Mouse (Mus musculus) forebrain, postnatal 0 days (tissue): ENCODE data around the gene Esd. TPM values are rescaled to one million over a fixed set of nuclear protein-coding genes. Genes with fewer than 3 reads are reported as not detected.

Experiments used
- ATAC-seq: fragments of 200-750 bp; cut with Nextera tagmentation; 2 replicates; pipeline ENCODE4 v1.8.0; 2017; ENCODE audit warnings: mild to moderate bottlenecking, moderate library complexity
- DNase-seq: peaks from one replicate; pipeline ENCODE4 v3.0.0-alpha.2; 2015
- H3K27ac ChIP-seq: fragments of 300-500 bp; sonication (generic); 2 replicates; pipeline ENCODE4 v1.5.1; 2014; ENCODE audit warnings: low read depth, mild to moderate bottlenecking, antibody characterized with exemption, low read length, moderate library complexity, mixed read lengths
- H3K27me3 ChIP-seq: fragments of 300-500 bp; sonication (generic); 2 replicates; pipeline ENCODE4 v1.6.1; 2014; ENCODE audit warnings: mild to moderate bottlenecking, low read length, mixed read lengths; ENCODE audit not compliant: insufficient read depth
- H3K36me3 ChIP-seq: fragments of 300-500 bp; sonication (generic); 2 replicates; pipeline ENCODE4 v1.6.1; 2014; ENCODE audit warnings: mild to moderate bottlenecking, moderate library complexity; ENCODE audit not compliant: insufficient read depth
- H3K4me1 ChIP-seq: fragments of 300-500 bp; sonication (generic); 2 replicates; pipeline ENCODE4 v1.6.1; 2014; ENCODE audit warnings: antibody characterized with exemption; ENCODE audit not compliant: insufficient read depth
- H3K4me2 ChIP-seq: fragments of 300-500 bp; sonication (generic); 2 replicates; pipeline ENCODE4 v1.6.1; 2014; ENCODE audit warnings: low read depth, mild to moderate bottlenecking, moderate library complexity
- H3K4me3 ChIP-seq: fragments of 300-500 bp; sonication (generic); 2 replicates; pipeline ENCODE4 v1.5.1; 2014; ENCODE audit warnings: low read depth, low read length, mixed read lengths
- H3K9ac ChIP-seq: fragments of 300-500 bp; sonication (generic); 2 replicates; pipeline ENCODE4 v1.6.1; 2014; ENCODE audit warnings: mild to moderate bottlenecking
- H3K9me3 ChIP-seq: fragments of 300-500 bp; sonication (generic); 2 replicates; pipeline ENCODE4 v1.6.1; 2016; ENCODE audit warnings: low read length
- CTCF ChIP-seq: sonication (generic); IDR thresholded peaks from 2 replicates; pipeline ENCODE4 v1.5.1; 2016; ENCODE audit warnings: antibody characterized with exemption, control low read depth, low read depth
- WGBS: fragments of 180-500 bp; shearing (Covaris S2); extraction: QIAGEN DNeasy Blood & Tissue Kit; methylation state at CpG from one replicate; pipeline ENCODE4 v1.1.7; 2014; 5-methylcytosine and 5-hydroxymethylcytosine counted together
- polyA plus RNA-seq: library from polyadenylated mRNA; unstranded; fragments of >200 nt; fragmentation: Nextera tagmentation; extraction: Ambion mirVana; gene quantifications from 2 replicates; pipeline ENCODE4 v1.2.1, GENCODE M21; 2015
- total RNA-seq: library from RNA; depleted of rRNA; stranded (reverse); fragments of >200 nt; gene quantifications from 2 replicates; pipeline ENCODE4 v1.2.3, GENCODE M21; 2014

Esd gene
- total and polyA plus RNA-seq, 2 experiments from 2014 or later: 159 to 224 TPM

DNA sequence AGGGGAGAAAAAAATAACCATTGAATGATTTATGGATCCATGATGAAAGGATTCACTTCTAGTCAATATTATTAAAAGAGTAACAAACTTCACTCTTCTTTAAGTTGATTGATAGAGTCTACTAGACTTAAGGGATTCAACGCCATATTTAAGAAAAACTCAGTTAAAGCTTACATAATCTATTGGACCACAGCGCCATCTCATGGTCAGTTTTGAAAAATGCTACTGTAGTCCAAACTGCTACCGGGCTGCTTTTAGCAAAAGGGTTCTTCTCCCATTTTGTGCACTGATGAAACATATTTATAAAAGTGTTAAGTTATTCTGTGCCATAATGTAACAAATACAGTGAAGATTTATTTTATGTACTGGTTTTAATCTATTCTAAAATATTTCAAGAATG lies 23.0 kb upstream of the Esd start:
- Histone ChIP-seq H3K9me3 (no peaks in the 10 kb centered on the region), H3K36me3 (no peaks in the 10 kb centered on the region), H3K9ac (no peak overlapping the region), H3K4me1 (no peaks in the 10 kb centered on the region), H3K27me3 (no peaks in the 10 kb centered on the region), H3K27ac (no peak overlapping the region), H3K4me3 (no peak overlapping the region), H3K4me2 (no peak overlapping the region)
- DNase-seq (peak; percentile 82), ATAC-seq (peak; percentile 51; the same call in 1 of the 2 replicates)
- TF ChIP-seq CTCF: peak; percentile 68
- 18% methylated on average over 3 of the region's 3 CpGs for WGBS

DNA sequence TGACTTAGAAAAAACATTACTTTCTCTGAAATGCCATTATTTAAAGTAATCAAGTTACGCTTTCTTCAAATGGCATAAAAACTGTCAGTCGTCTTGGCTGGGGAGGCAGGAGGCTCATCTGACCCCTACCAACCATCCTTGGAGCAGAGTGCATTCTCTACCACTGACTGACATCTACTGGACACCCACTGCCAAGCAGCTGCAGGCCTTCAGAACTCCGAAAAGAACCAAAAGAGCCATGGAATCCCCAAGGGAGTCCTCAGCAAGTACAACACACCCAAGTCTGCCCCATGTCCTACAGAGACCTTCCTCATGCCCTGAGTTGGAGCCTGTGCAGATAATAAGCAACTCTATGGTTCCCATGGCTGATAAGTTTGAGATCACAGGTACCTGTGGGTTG lies 8.6 kb upstream of the Esd start:
- no peak for DNase-seq
- no peak overlapping the region for H3K4me3 ChIP-seq
- H3K9me3 ChIP-seq: no peaks in the 10 kb centered on the region
- H3K4me1 ChIP-seq: no peaks in the 10 kb centered on the region
- ATAC-seq: no peak
- TF ChIP-seq CTCF: no peak
- H3K27ac ChIP-seq: no peak overlapping the region
- H3K36me3 ChIP-seq: no peaks in the 10 kb centered on the region
- H3K9ac ChIP-seq: no peak overlapping the region
- no peaks in the 10 kb centered on the region for H3K27me3 ChIP-seq
- no peak overlapping the region for H3K4me2 ChIP-seq
- 73% methylated on average over 3 of the region's 3 CpGs for WGBS

DNA sequence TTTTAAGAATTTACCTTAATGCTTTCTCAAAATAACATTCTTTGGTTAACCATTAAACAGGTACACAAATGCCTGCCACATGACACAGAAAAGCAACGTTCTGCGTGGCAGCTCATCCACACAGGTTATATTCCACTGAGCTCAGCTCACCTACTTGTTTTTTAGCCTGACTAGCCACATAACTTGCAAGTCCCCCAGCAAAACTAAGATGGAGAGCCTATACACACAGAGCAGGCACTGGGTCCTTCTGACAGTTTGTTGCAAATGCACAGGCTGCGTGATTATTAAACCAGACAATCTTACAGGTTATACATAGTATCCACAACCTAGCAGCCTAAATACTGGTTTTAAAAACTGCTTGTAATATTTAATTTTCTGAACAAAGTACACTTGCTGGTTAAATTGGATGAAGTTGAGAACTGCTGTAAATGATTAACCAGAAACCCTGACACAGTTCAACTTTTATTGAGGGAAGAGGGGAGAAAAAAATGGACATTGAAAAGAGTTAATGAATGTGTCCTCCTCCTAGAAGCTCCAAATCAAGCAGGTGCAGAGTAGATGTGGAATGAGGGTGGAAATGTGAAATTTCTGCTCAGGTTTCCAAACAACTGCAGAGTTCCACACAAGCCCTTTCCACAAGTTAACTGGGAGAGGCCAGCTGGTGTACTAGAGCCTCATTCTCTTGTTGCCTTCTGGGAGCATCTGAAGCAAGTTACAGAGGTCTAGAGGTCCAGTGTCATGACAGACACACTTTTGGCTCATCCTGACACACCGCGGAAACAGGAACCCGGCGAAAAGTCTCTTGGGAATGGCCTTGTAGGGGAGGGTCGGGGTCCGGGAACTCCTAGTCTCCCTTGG lies 647 bp upstream of the Esd start:
- peak overlapping the region; percentile 85 for H3K4me2 ChIP-seq
- no peak for TF ChIP-seq CTCF
- H3K27me3 ChIP-seq: no peaks in the 10 kb centered on the region
- peak overlapping the region; percentile 61 for H3K4me3 ChIP-seq
- 30% methylated on average over 9 of the region's 9 CpGs for WGBS
- no peaks in the 10 kb centered on the region for H3K36me3 ChIP-seq
- no peaks in the 10 kb centered on the region for H3K9me3 ChIP-seq
- peak overlapping the region; percentile 82; the same call in 1 of the 2 replicates for H3K9ac ChIP-seq
- no peak; the same call in 1 of the 2 replicates for ATAC-seq
- peak overlapping the region; percentile 5; the same call in 1 of the 2 replicates for H3K27ac ChIP-seq
- peaks cover 9% of the 10 kb centered on the region for H3K4me1 ChIP-seq
- DNase-seq: no peak

DNA sequence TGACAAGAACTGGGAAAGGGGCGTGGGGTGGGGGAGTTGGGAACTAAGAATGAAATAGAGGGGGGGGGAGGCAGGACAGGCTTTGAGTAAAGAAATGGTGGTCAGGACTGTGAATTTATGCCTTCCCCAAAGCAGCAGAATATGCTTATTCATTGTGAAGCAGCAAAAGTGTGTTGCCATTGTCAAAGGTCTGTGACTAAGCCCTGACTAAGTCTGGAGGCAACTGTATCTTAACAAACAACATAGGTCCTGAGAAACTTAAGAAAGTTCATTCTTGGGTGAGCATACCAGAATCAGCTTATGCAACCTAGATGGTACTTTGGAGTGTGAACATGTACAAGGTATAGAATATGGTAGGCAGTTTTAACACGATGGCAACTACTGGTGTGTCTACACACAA lies 1.3 kb downstream of the Esd start:
- peaks cover 4% of the 10 kb centered on the region; the same call in 1 of the 2 replicates for H3K36me3 ChIP-seq
- DNase-seq (no peak), ATAC-seq (no peak)
- H3K27me3 ChIP-seq: no peaks in the 10 kb centered on the region
- no peaks in the 10 kb centered on the region for H3K9me3 ChIP-seq
- H3K4me2 ChIP-seq: peak overlapping the region; percentile 85
- no peak overlapping the region for H3K9ac ChIP-seq
- 54% methylated on average over 2 of the region's 2 CpGs for WGBS
- no peak overlapping the region for H3K27ac ChIP-seq
- H3K4me3 ChIP-seq: peak overlapping the region; percentile 61; the same call in 1 of the 2 replicates
- peaks cover 9% of the 10 kb centered on the region for H3K4me1 ChIP-seq
- TF ChIP-seq CTCF: no peak

DNA sequence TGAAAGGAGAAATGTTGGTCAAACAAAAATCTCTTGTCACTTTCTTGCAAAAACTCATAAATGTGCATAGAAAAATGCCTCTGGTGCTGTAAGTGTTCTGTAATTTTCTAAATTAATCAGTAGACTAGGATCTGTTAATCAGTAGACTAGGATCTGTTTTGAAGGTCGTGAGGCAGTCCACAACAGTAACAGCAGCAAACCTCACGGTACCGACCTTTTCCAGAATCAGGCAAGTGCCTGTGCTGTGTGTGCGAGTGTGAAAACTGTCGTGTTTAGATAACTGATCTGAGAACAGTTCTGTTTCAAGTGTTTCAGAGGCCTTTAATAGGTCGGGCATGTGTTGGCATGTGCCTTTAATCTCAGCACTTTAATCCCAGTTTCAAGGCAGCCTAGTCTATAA lies 3.4 kb downstream of the Esd start:
- TF ChIP-seq CTCF: no peak
- DNase-seq: no peak
- H3K4me3 ChIP-seq: no peak overlapping the region
- WGBS: 87% methylated on average over 6 of the region's 6 CpGs
- H3K36me3 ChIP-seq: peaks cover 17% of the 10 kb centered on the region
- no peak for ATAC-seq
- no peak overlapping the region for H3K27ac ChIP-seq
- H3K9ac ChIP-seq: no peak overlapping the region
- no peak overlapping the region for H3K4me2 ChIP-seq
- H3K9me3 ChIP-seq: no peaks in the 10 kb centered on the region
- H3K4me1 ChIP-seq: peaks cover 9% of the 10 kb centered on the region
- no peaks in the 10 kb centered on the region for H3K27me3 ChIP-seq

DNA sequence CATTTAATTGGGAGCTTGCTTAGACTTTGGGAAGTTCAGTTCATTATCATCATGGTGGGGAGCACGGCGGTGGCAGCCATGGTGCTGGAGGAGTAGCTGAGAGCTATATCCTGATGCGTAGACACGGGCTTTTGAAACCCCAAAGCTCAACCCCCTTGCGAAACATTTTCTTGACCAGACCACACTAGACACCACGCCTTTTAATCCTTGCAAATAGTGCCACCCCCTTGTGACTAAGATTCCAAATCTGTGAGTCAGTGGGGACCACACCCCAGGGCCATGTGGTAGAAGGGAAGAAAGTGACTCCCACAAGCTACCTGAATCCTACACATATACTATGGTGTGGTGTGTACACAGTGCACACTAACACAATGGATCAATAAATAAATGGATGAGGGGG lies 4.8 kb downstream of the Esd start:
- TF ChIP-seq CTCF: no peak
- no peaks in the 10 kb centered on the region for H3K27me3 ChIP-seq
- H3K9ac ChIP-seq: no peak overlapping the region
- H3K27ac ChIP-seq: no peak overlapping the region
- no peaks in the 10 kb centered on the region for H3K9me3 ChIP-seq
- WGBS: 97% methylated on average over 6 of the region's 6 CpGs
- no peak overlapping the region for H3K4me2 ChIP-seq
- no peak overlapping the region for H3K4me3 ChIP-seq
- peaks cover 9% of the 10 kb centered on the region for H3K4me1 ChIP-seq
- peaks cover 28% of the 10 kb centered on the region for H3K36me3 ChIP-seq
- no peak for ATAC-seq
- no peak for DNase-seq

DNA sequence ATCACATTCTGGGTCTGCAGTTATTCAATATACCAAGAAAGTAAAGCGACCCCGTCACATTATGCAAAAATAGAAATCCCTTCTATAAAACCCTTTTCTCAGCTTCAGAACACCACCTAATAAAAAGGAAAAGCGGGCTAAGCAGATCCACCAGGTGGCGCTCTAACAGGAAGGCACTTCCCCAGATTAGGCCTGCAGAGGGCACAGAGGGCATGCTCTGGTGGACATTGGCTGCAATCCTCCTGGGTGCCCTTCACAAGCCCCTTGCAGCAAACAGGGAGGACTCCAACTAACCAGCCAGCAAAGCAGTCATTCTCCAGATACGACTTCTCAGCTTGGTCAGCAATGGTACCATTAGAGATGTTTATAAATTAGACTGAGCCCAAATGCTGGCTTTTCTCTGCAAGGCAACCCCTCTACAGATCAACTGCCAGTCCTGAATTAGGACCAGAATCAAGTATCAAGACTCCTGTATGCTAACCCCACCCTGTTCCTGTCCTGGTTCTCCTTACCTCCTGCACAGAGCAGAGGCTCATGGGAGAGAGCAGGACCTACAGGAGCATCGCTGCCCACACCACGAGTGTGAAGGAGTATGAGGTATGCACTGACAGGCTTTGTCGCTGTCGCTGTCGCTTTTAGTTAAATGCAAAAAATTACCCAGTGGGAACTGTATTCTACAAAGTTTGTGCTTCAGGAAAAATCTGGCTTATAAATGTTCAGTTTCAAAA lies 32.3 kb downstream of the Esd start:
- peak; percentile 90 for TF ChIP-seq CTCF
- WGBS: 57% methylated on average over 10 of the region's 10 CpGs
- ATAC-seq (peak; percentile 56), DNase-seq (peak; percentile 78)
- no peaks in the 10 kb centered on the region for H3K27me3 ChIP-seq
- no peak overlapping the region for H3K27ac ChIP-seq
- H3K9ac ChIP-seq: no peak overlapping the region
- no peak overlapping the region for H3K4me3 ChIP-seq
- H3K36me3 ChIP-seq: peaks cover 8% of the 10 kb centered on the region; the same call in 1 of the 2 replicates
- H3K4me1 ChIP-seq: no peaks in the 10 kb centered on the region
- H3K9me3 ChIP-seq: no peaks in the 10 kb centered on the region
- no peak overlapping the region for H3K4me2 ChIP-seq
